In the genomic region with DNA sequence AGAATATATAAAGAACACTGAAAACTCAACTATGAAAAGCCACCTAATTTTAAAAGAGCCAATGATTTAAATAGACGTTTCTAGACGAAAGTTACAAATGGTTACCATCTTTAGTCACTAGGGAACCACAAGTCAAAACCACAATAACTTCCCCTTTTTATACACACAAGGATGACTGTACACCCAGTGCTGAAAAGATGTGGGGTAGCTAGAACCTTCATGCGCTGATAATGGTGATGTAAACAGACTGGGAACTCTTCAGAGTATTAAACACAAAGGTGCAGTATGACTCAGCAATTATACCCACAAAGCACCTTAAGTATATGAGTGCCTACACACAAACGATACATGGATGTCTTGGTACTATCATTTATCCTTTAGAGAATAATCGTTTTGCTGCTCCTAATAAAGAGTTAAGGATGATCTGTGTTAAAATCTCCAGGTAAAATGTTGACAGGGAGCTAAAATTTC, we compare ENCODE assay signal across 13 mouse cellular contexts. TPM values are rescaled to one million over a fixed set of nuclear protein-coding genes. Genes with fewer than 3 reads are reported as not detected.
DNase-seq lines count a peak whose midpoint lies in the region; ATAC-seq lines count a peak whose summit lies in the region.
"Had no signal": no experiment of that assay in that cellular context is flagged by ENCODE, and none has a peak within 500 bp of the region (broad histone marks: within the 10 kb centered on the region; RNA-seq: fewer than 3 reads in every experiment).

No protein-coding gene starts in this region.

- ATAC-seq in CD4-positive, CD25-positive, alpha-beta regulatory T cell, adult 4 months: peak; percentile 80
- peak; percentile 98 for ATAC-seq in granulocyte monocyte progenitor cell, adult 5-6 weeks (replicated peaks; ENCODE audit: poor library complexity, severe bottlenecking)
- ATAC-seq: midbrain, embryonic 15.5 days had no signal

- intact Hi-C loops in gastrocnemius, postnatal 36 days (cut with DNase I): no loop called here
- intact Hi-C loops in left cerebral cortex, postnatal 25 days (cut with DNase I): no loop called here

- DNase-seq in A20 (ENCODE audit: low read depth, low spot score): peak; percentile 85
- DNase-seq in natural killer cell, adult 2 months (ENCODE audit: low spot score in 2 of 2): peak; percentile 9 to 26
- no peak for DNase-seq in heart, postnatal 4 days
- no peak for DNase-seq in gastrocnemius, postnatal 36 days
- DNase-seq in left cerebral cortex, postnatal 25 days (ENCODE audit: low spot score in 2 of 2): no peak
- DNase-seq: adrenal gland, adult 2 months; cerebellum, postnatal 10 days; lung, adult 2 months; right cerebral cortex, adult 18-20 months; thymus, adult 18-20 months had no signal

RNA-seq across cellular contexts. Expression of a gene that starts 10.5 kb away (rescaled TPM):
- not detected for polyA plus RNA-seq in CD4-positive, CD25-positive, alpha-beta regulatory T cell, adult 4 months (2017; shearing (Covaris generic))
- 3.2 and 7.3 TPM in 2 replicates for total RNA-seq in granulocyte monocyte progenitor cell, adult 5-6 weeks (2014; fragmentation: Nextera tagmentation)
- total RNA-seq in granulocyte monocyte progenitor cell, adult 5-6 weeks (2017): 5.3 and 6.7 TPM in 2 replicates
- total RNA-seq in heart, postnatal 4 days (2021): not detected
- total RNA-seq in gastrocnemius, postnatal 36 days (2021): not detected
- under 1 TPM; 0.07 to 0.09 TPM for total RNA-seq in left cerebral cortex, postnatal 25 days (2021)

RNA-seq across cellular contexts. Expression of a gene that starts 18.7 kb away (rescaled TPM):
- polyA plus RNA-seq in CD4-positive, CD25-positive, alpha-beta regulatory T cell, adult 4 months (2017; shearing (Covaris generic)): 10 to 100 TPM in 1 of 2 experiments, 1 to 10 TPM in 1; 7.4 to 14.6 TPM
- total RNA-seq in granulocyte monocyte progenitor cell, adult 5-6 weeks (2014; fragmentation: Nextera tagmentation): 9.6 and 12.8 TPM in 2 replicates
- total RNA-seq in granulocyte monocyte progenitor cell, adult 5-6 weeks (2017): 14.7 and 17.1 TPM in 2 replicates
- 10 to 100 TPM; 35.7 to 36.0 TPM for total RNA-seq in heart, postnatal 4 days (2021)
- total RNA-seq in gastrocnemius, postnatal 36 days (2021): 10 to 100 TPM; 17.2 to 20.7 TPM
- total RNA-seq in left cerebral cortex, postnatal 25 days (2021): 10 to 100 TPM; 14.1 to 22.3 TPM

RNA-seq across cellular contexts. Expression of a gene that starts 18.7 kb away (rescaled TPM):
- polyA plus RNA-seq in CD4-positive, CD25-positive, alpha-beta regulatory T cell, adult 4 months (2017; shearing (Covaris generic)): 10 to 100 TPM; 12.5 to 16.8 TPM
- total RNA-seq in granulocyte monocyte progenitor cell, adult 5-6 weeks (2014; fragmentation: Nextera tagmentation): 29.7 and 33.8 TPM in 2 replicates
- total RNA-seq in granulocyte monocyte progenitor cell, adult 5-6 weeks (2017): 22.3 and 46.1 TPM in 2 replicates
- total RNA-seq in heart, postnatal 4 days (2021): 1 to 10 TPM; 8.2 to 8.3 TPM
- total RNA-seq in gastrocnemius, postnatal 36 days (2021): 10 to 100 TPM; 13.7 to 18.2 TPM
- 1 to 10 TPM; 5.7 to 6.1 TPM for total RNA-seq in left cerebral cortex, postnatal 25 days (2021)

Comparison
In these comparisons a context has a peak if more than half of its experiments do, and no peak if none do; other contexts are left out.
1. DNase-seq: peak in A20 (single experiment) and natural killer cell, adult 2 months (2 of 2); none in heart, postnatal 4 days (single experiment), gastrocnemius, postnatal 36 days (0 of 2) and left cerebral cortex, postnatal 25 days (0 of 2).